Mouse (Mus musculus) fat pad, adult 2 months (tissue): ENCODE data around the gene Syt16.

Source experiments
- DNase-seq: peaks from one replicate; pipeline ENCODE4 v3.0.0-alpha.2; 2011; ENCODE audit warnings: low read depth, low spot score; ENCODE audit errors: extremely low read depth

Gene Syt16

GRCm38 (mm10) chr12:74202431-74203042 is 205.1 kb downstream of the Syt16 start:
- no peak for DNase-seq

GRCm38 (mm10) chr12:74212156-74212555 is 214.7 kb downstream of the Syt16 start:
- DNase-seq, result no peak

- no peak for DNase-seq
Observed at GRCm38 (mm10) chr12:74216103-74216728, 218.8 kb downstream of the Syt16 start.

GRCm38 (mm10) chr12:74219909-74220308 is 222.4 kb downstream of the Syt16 start:
- DNase-seq, result no peak

- no peak for DNase-seq
Observed at GRCm38 (mm10) chr12:74220651-74221050, 223.2 kb downstream of the Syt16 start.

GRCm38 (mm10) chr12:74230808-74231207 is 233.3 kb downstream of the Syt16 start:
- no peak for DNase-seq

GRCm38 (mm10) chr12:74232845-74233244 is 235.4 kb downstream of the Syt16 start:
- DNase-seq, result no peak

GRCm38 (mm10) chr12:74236191-74236590 is 238.7 kb downstream of the Syt16 start:
- DNase-seq, result no peak

- no peak for DNase-seq
Observed at GRCm38 (mm10) chr12:74238056-74238455, 240.6 kb downstream of the Syt16 start.

- no peak for DNase-seq
Observed at GRCm38 (mm10) chr12:74238806-74239205, 241.3 kb downstream of the Syt16 start.

GRCm38 (mm10) chr12:74264846-74265245 is 267.4 kb downstream of the Syt16 start:
- no peak for DNase-seq

GRCm38 (mm10) chr12:74267049-74267448 is 269.6 kb downstream of the Syt16 start:
- no peak for DNase-seq

GRCm38 (mm10) chr12:74268644-74269285 is 271.3 kb downstream of the Syt16 start:
- DNase-seq, result no peak

- no peak for DNase-seq
Observed at GRCm38 (mm10) chr12:74272545-74272944, 275.1 kb downstream of the Syt16 start.

GRCm38 (mm10) chr12:74277265-74277664 is 279.8 kb downstream of the Syt16 start:
- DNase-seq, result no peak

- no peak for DNase-seq
Observed at GRCm38 (mm10) chr12:74281403-74281802, 283.9 kb downstream of the Syt16 start.

GRCm38 (mm10) chr12:74282846-74283245 is 285.4 kb downstream of the Syt16 start:
- DNase-seq, result no peak

- DNase-seq, result no peak
Observed at GRCm38 (mm10) chr12:74284020-74284684, 286.7 kb downstream of the Syt16 start.

GRCm38 (mm10) chr12:74284685-74285054 is 287.2 kb downstream of the Syt16 start:
- no peak for DNase-seq

- DNase-seq, result no peak
Observed at GRCm38 (mm10) chr12:74290983-74291382, 293.5 kb downstream of the Syt16 start.

- no peak for DNase-seq
Observed at GRCm38 (mm10) chr12:74293624-74294023, 296.2 kb downstream of the Syt16 start.

- no peak for DNase-seq
Observed at GRCm38 (mm10) chr12:74296374-74296773, 298.9 kb downstream of the Syt16 start.
